Mouse (Mus musculus) adipocyte (in vitro differentiated cells): ENCODE measurements around the gene Daam2.
"Not testable (repeated sequence)": the region's sequence is repeated elsewhere in the genome, so short reads cannot be mapped to it uniquely, and the experiment has no call there.

Source experiments
- DNase-seq: peaks from one replicate; pipeline ENCODE4 v3.0.0-alpha.2; 2016; ENCODE audit warnings: low spot score

The Daam2 gene

DNA sequence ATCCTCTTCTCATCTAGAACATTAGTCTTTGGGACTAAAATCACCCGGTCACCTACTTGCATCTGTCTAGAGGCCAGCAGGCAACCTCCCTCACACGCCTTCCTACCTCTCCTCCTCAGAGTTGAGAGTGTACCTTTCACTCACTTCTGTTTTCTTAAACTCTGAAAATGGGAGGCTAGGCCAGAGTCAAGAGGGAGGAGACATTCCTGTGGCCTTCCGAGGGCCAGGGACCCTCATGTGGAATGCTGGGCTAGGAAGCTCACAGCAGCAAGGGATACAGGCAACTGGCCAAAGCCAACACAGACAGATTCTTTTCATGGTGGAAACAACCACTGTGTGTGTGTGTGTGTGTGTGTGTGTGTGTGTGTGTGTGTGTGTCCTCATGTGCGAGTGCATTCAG is 86.8 kb downstream of the Daam2 start:
- DNase-seq, result peak; percentile 51

DNA sequence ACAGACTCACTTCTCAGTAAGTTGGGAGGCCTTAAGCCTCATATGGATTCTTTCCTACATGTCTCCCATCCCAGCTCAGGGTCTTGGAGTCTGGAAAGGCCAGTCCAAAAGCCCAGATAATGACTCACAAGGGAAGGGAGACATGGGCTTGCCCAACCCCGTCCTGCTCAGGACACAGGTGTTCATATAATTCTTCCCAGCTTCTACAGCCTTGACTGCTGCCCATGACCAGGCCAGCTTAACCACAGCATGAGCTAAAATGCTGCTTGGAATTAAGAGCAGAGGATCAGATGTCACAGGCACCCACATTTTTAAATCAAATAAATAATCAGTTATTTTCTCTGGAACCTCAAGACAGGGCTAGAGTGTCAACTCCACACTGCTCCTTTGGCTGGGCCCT is 89.0 kb downstream of the Daam2 start:
- no peak for DNase-seq

DNA sequence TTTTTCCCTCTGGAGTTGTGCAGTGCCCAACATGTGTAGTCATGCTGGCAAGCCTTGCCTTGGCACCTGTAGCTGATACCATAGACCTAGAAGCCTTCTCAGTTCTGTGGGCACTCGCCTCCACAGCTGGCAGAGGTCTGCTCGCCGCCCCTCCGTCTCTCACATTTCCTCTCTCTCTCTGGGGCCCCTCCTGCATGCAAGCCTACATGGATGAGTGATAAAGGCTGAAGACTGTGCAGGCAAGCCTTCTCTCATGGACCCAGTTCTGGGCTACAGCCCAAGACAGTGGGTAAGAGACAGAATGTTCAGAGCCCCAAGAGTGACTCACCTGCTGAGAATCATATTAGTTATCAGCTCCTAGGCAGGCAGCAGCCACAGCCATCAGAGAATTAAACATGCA is 90.1 kb downstream of the Daam2 start:
- DNase-seq, result no peak

DNA sequence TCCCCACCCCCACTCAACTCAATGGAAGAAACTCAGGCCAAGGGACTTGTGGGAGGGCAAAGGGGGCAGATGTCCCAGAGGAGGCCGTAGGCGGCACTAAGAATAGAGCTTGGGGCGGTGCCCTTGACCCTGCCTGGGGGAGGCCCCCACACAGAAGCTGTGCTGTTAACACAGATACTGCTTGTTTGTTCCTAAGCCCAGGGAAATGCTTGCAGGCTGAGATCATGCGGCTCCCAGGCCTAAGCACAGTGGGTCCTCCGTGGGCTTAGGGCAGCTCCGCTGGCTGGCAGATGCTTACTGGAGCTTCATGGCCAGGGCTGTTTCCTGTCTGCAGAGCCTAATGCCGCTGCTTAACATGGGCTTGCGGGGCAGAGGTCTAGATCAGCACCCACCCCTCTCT is 91.5 kb downstream of the Daam2 start:
- DNase-seq, result no peak

DNA sequence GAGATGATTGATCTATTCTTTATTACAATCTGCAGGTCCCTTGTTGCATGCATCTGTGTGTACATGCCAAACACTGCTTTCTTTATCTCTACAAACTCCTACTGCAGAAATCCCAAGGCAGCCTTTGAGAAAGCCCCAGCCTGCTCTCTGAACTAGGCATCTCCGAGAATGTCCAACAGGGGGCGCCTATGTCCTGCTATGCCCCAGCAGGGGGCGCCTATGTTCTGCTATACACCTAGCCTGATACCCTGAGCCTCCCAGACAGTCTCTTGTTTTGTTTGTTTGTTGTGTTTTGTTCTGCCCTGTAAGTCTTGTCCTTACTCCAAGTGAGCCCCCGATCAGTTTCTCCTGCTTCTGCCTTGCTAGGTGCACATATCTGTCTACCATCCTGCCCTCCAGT is 95.9 kb downstream of the Daam2 start:
- peak; percentile 86 for DNase-seq

DNA sequence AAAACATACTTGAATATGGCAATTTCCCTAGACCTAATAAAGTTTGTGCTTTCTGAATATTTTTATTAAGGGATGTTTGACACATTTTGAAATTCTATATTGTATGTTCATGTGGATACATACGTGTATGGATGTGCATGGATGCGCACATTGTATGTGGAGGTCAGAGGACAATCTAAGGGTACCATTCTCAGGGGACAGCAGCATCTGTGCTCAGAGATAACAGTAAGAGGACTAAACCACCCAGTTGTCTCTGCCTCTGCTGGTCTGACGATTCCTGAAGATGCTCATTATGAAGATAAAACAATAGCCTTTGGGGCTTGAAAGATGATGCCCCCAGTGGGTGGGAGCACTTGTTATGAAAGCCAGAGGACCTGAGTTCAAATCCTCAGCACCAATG is 99.3 kb downstream of the Daam2 start:
- DNase-seq, result no peak

DNA sequence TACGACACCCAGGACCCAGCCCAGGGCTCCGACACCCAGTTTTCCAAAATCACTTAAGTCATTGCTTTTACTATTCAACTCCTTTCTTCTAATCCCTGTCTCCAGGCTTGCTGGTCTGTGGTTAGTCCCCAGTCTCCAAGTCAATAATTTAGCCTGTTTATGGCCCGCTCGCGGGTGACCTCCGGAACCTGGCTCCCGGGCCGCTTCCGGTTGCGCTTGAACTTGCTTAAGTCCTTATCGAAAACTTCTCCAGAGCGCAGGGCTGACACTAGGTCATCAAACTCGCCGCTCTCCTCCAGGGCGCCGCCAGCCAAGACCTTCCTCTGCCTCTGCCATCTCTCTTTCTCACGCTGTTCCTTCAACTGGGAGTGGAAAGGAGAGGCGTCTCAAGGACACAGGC is 105.8 kb downstream of the Daam2 start:
- no peak for DNase-seq

DNA sequence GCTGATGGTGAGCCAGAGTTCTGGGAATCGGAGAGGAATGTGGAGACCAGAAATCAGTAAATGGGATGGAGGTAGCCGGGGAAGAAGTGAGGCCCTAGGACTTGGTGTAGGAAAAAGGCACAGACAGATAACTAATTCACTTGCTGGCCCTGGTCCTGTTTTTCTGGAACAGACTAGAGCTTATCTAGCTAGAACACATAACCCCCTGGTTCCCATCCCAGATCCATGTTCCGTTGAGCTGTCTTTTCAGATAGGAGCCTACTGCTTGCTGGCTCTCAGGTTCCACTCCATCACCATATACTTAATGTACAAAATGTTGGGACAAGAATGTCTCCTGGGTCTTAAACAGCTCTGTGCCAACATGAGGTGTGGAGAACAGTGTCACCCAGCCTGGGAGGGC is 106.3 kb downstream of the Daam2 start:
- DNase-seq, result no peak

DNA sequence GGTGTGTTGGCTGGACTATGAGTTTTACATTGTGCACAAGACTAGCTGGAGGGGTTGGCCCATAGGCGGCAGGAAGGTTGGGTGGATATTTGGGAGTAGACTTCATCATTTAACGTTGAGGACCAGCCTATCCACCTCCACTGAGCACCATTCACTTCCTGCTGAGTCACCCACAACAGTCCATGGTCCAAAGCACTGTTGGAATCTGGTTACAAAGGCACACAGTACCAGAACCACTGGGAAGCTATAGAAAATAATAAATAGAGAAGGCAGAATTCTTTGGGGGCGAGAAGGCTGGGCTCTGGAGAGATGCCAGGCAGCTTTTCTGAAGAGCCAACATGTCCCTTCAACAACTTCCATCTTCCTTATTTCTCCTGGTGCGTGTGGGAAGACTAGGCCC is 107.8 kb downstream of the Daam2 start:
- DNase-seq, result no peak

DNA sequence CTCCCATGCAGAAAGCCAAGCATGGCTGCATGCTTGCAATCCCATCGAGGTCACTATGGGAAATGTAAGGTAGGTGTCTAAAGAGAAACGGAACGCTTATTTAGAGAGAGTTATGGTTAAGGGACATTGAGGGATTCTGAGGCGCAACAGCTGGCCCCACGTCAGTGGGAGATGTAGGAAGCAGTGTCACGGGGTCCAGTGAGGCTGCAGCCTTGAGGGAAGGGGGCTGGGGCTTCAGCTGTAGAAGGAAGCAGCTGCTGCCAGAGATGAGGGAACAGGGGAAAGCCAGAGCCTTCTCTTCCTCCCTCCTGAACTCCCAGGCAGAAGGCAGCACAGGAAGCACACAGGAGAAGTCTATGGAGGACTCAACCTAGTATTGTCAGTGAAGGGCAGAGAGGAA is 113.2 kb downstream of the Daam2 start:
- no peak for DNase-seq

DNA sequence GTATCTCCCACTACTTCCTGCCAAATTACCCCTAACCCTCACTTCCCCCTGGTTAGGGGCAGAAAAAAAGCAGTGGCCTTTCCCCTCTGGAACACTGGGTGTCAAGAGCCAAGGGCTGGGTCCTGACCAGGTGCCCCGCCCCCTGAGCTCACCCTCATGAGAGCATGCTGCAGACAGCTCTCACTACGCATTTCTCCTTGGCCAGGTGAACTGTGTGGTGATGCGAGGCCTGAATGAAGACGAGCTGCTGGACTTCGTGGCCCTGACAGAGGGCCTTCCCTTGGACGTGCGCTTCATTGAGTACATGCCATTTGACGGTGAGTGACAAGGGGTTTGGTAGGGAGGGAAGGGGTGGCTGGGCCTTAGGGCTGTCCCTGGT is 114.9 kb downstream of the Daam2 start:
- no peak for DNase-seq

DNA sequence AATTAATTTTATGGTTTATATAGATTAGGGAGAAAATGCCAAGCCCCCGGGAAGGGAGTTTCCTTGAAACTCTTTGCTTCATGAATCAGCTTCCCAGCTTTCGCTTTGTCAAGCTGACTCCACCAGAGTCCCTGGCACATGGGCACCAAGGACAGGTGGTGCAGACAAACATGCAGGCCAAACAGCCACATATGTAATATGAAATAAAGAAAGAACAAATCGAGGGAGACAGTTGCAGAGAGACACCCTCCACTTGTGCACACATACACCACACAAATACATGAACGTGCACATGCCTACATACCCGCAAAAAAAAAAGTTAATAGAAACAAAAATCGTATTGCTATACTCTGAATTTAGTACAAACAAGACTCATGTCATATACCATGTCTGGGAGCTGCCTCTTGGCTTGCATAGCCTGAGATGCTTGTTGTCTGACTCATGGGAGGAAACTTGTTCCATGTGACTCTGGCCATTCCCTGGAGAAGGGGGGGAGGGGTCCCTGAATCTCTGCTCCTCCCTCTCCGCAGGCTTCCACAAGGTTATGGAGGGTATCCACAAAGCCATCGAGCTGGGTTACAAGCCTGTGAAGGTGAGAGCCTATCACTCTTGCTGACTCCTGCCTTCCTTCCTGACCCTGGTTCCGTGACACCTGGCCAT is 115.4 kb downstream of the Daam2 start:
- DNase-seq, result no peak

DNA sequence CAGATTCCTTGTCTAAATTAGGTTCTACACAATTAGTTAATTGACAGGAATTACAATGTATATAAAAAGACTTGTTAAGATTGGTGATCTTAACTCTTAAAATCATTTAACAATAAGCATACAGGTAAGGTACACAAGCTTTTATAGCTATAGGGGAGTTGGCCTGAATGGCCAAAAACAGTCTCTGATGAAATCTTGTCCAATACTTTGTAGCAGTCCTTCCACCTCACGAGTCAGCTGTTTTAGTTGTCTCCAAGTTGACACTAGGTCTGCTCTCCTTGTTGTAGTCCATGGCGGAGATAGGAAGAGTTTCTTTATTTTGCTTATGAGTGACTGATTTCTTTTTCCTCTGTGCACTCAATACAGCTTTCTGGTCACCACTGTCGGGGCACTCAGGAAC is 121.3 kb downstream of the Daam2 start:
- not testable (repeated sequence) for DNase-seq

DNA sequence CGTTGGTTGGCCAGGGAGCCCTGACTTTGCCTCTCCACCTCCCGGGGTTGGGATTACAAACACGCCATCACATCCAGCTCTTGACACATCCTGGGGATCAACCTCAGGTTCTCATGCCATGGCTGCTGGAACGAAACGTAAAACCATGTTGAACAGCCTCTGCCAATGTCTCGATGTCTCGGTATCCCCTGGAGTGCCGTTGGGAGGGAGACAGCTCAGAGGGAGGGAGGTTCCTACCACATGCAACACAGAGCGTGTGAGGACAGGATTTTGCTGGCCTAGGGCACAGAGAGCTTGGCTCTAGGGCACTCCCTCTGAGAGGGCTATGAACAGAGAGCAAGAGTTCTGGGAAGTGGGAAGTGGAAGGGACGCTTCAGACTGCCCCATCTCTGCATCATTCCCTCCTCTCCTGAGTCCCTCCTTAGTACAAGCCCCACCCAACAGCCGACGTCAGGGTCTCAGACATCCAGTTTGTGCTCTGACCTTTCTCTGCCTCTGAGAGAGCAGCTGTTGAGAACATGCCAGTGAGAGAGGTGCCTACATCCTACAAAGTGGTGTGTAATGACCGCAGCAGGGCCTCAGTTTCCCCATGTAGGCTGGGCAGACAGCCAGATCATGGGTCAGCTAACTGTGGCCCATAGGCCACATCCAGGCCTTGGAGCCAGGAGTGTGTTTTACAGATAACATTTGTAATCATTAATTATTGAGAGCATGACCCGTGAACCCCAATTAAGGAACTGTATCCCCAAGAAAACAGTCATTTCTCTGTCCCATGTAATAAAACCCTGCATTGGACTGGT is 123.6 kb downstream of the Daam2 start:
- no peak for DNase-seq

DNA sequence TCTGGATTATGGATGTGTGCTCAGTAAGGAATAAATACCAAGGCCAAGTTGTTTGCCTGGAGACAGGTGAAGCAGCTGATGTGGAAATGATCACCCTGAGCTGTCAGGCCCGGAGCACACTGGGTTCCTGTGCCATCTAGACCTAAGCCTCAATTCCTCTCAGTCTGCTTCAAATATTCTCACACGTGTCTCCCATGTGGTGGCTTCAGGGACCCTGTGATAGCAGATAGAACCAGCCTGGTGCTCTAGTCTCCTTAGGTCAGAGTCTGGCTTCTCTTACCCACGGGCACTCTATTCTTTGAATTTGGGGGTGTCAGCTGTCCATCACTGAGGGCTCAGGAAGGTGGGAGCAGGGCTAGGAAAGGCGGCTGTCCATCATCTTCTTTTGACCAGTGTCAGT is 124.4 kb downstream of the Daam2 start:
- DNase-seq, result no peak

DNA sequence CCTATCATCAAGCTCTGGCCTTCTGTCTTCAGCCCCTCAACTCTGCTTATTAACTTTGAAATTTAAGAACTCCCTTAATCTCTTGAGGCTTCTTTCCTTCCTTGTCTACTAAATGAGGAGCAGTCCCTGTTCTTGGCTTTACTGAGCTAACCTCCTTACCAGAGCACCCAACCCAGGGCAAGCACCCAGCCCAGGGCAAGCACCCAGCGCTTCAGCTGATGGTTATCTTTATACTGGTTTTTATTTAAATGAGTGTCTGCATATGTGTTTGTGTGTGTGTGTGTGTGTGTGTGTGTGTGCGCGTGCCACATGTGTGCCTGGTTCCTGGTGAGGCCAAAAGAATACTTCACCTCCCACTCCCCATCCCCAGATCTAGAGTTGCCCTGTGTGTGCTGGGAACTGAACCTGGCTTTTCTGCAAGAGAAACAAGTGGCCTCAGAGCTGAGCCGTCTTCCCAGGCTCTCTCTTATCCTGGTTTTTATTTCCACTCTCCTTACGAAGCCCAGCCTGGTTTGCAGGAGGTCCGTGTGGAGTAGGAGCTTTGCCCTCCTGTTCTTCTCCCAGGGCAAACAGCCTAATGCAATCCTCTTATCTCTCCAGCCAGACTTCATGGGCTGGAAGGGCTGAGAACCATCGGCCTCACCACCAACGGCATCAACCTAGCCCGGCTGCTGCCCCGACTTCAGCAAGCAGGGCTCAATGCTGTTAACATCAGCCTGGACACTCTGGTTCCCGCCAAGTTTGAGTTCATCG is 125.1 kb downstream of the Daam2 start:
- DNase-seq, result no peak

DNA sequence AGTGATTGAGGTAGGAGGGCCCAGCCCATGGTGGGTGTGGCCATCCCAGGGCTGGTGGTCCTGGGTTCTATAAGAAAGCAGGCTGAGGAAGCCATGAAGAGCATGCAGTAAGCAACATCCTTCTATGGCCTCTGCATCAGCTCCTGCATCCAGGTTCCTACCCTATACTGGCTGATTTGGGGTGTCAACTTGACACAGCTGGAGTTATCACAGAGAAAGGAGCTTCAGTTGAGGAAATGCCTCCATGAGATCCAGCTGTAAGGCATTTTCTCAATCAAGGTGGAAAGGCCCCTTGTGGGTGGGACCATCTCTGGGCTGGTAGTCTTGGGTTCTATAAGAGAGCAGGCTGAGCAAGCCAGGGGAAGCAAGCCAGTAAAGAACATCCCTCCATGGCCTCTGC is 126.8 kb downstream of the Daam2 start:
- not testable (repeated sequence) for DNase-seq

DNA sequence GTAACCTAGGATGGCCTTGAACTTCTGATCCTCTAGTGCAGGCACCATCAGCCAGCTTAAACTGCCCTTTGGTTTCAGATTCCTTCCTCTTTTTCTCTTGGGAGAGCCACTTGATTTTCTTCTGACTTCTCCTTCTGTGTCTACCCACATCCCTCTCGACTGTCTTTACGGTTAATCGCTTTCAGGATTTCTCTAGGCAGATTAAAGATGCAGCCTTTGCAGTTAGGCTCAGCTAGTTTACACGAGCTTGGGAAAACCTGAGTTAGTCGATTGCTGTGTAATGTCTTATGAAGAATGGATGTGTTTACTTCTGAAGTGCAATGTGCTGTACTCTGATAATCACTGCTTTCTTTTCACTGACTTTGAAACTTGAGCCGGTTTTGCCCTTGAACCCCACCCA is 127.5 kb downstream of the Daam2 start:
- no peak for DNase-seq

DNA sequence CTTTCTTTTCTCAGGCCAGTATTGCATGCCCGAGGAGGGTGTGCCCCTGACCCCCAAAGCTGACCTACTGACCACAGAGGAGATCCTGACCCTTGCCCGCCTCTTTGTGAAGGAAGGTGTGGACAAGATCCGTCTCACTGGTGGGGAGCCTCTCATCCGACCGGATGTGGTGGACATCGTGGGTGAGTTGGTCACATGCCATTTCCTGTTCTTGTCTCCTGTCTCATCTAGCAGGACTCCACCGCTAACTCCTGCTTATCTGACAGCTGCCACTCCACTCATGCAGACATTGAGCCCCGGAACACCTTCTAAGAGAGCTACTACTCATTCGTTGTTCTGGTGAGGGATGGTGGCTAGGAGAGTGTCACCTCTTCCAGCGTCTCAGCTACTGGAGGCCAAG is 129.1 kb downstream of the Daam2 start:
- DNase-seq, result no peak

DNA sequence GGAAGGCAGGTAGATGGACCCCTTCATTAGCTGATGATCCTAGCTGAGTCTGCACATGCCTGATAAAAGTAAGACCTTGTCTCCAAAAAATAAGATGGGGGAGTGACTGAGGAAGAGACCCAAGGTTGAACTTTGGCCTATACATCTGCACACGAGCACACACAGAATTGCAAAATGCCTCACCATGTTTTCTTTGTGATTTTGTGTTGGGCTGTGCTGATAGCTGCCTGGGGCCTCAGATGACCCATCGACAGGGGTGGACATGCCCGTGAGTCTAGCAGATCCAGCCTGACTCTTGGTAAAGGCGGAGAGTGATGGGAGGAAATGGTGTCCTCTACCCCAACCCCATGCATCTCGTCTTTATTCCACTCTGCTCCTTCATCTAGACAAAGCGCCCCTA is 129.9 kb downstream of the Daam2 start:
- DNase-seq, result peak; percentile 76

DNA sequence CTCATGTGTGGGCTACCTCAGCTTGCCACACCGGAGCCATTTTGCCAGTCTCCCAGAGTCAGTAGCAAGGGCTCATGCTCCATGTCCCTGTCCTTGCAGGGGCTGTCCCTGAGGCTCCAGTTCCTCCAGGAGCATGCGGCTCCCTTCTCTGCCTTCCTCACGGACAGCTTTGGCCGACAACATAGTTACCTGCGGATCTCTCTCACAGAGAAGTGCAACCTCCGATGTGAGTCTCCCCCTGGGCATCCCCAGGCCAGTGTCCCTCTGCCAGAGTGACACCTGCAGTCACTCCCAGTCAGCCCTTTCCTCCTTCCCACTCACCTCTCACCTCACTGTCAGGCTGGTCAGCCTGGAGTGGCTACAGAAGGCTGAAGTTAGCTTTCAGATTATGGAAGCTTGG is 131.1 kb downstream of the Daam2 start:
- no peak for DNase-seq

DNA sequence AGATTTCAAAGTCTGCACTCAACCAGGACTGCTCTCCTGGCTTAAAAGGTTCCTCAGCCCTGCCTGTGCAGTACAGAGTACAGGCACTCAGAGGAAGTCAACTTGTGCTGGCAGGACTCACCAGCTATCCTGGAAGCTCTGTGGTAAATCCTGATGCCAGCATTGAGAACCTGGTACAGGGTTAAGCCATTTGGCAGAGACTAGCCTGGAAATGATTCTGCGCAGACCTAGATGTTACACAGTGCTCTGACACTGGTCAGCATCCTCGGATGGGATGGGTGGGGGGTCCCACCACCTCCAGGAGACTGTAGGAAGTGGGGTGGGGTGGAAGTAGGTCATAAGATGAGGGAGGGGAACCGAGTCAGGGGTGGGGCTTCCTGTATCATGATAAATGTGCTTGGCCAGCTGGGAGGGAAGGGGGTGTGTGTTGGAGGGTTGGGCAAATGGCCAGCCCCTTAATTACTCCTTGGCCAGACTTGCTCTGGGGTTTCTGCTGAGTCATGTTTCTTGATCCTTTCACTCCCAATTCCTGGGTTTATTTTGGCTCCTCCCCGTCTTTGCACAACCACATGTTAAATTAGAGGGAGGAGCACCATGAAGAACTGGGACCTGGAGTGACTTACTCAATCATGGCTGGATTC is 132.0 kb downstream of the Daam2 start:
- DNase-seq, result peak; percentile 98

DNA sequence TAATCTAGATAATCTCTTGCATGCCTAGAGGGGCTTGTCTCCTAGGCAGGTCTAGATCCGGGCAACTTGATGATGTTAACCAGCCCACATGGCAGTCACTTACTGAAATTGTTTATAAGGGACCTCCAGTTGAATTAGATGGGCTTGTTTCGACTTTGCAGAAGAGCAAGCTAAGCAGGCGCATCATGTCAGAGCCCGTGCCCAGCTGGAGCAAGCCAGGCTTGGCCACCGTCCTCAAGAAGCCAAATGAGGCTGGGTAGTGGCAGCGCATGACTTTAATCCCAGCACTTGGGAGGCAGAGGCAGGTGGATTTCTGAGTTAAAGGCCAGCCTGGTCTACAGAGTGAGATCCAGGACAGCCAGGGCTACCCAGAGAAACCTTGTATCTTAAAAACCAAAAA is 133.0 kb downstream of the Daam2 start:
- DNase-seq, result no peak
